Mouse (Mus musculus) midbrain, embryonic 14.5 days (tissue): ENCODE results near the gene Cdk9. TPM values are rescaled to one million over a fixed set of nuclear protein-coding genes. Genes with fewer than 3 reads are reported as not detected.
A peak's percentile ranks its signal among the peaks of the same experiment; 100 is the strongest.

Source experiments
- ATAC-seq: fragments of 200-750 bp; cut with Nextera tagmentation; 2 replicates; pipeline ENCODE4 v1.8.0; 2017; ENCODE audit warnings: moderate number of reproducible peaks, moderate library complexity; ENCODE audit not compliant: low FRiP score, low TSS enrichment
- DNase-seq: peaks from one replicate; pipeline ENCODE4 v3.0.0-alpha.2; 2015
- H3K27ac ChIP-seq: fragments of 300-500 bp; sonication (generic); replicated peaks from 2 replicates; pipeline ENCODE4 v1.5.1; 2014; ENCODE audit warnings: mild to moderate bottlenecking, low read depth, low read length, moderate library complexity
- H3K27me3 ChIP-seq: fragments of 300-500 bp; sonication (generic); 2 replicates; pipeline ENCODE4 v1.6.1; 2014; ENCODE audit warnings: low read length, control low read depth, mixed read lengths; ENCODE audit not compliant: control insufficient read depth, insufficient read depth
- H3K36me3 ChIP-seq: fragments of 300-500 bp; sonication (generic); 2 replicates; pipeline ENCODE4 v1.6.1; 2014; ENCODE audit warnings: low read length, control low read depth; ENCODE audit not compliant: control insufficient read depth, insufficient read depth
- H3K4me1 ChIP-seq: fragments of 300-500 bp; sonication (generic); 2 replicates; pipeline ENCODE4 v1.6.1; 2014; ENCODE audit warnings: mild to moderate bottlenecking, antibody characterized with exemption, low read length, control low read depth; ENCODE audit not compliant: control insufficient read depth, insufficient read depth
- H3K4me2 ChIP-seq: fragments of 300-500 bp; sonication (generic); 2 replicates; pipeline ENCODE4 v1.6.1; 2014; ENCODE audit warnings: mild to moderate bottlenecking, low read length, moderate library complexity
- H3K4me3 ChIP-seq: fragments of 300-500 bp; sonication (generic); replicated peaks from 2 replicates; pipeline ENCODE4 v1.5.1; 2014; ENCODE audit warnings: low read depth, low read length
- H3K9ac ChIP-seq: fragments of 300-500 bp; sonication (generic); replicated peaks from 2 replicates; pipeline ENCODE4 v1.6.1; 2014; ENCODE audit warnings: mild to moderate bottlenecking, low read length, moderate library complexity
- H3K9me3 ChIP-seq: fragments of 300-500 bp; sonication (generic); 2 replicates; pipeline ENCODE4 v1.6.1; 2016; ENCODE audit warnings: low read length, control low read depth, mixed read lengths; ENCODE audit not compliant: control insufficient read depth
- WGBS: fragments of 180-500 bp; shearing (Covaris S2); extraction: QIAGEN DNeasy Blood & Tissue Kit; methylation state at CpG from one replicate; pipeline ENCODE4 v1.1.7; 2014; 5-methylcytosine and 5-hydroxymethylcytosine counted together
- polyA plus RNA-seq: library from polyadenylated mRNA; unstranded; fragments of >200 nt; fragmentation: Nextera tagmentation; extraction: Ambion mirVana; gene quantifications from 2 replicates; pipeline ENCODE4 v1.2.1, GENCODE M21; 2014

Cdk9 gene
- polyA plus RNA-seq, 1 experiment from 2014 or later = 61.4 TPM

GRCm38 (mm10) chr2:32693282-32693681 is 19.6 kb downstream of the Cdk9 start:
- Histone ChIP-seq H3K9ac (peak overlapping the region; percentile 83), H3K27ac (no peak overlapping the region; the same call in 1 of the 2 replicates), H3K4me3 (peak overlapping the region; percentile 74), H3K27me3 (no peaks in the 10 kb centered on the region), H3K4me2 (peak overlapping the region; percentile 93), H3K9me3 (no peaks in the 10 kb centered on the region), H3K4me1 (peaks cover 9% of the 10 kb centered on the region), H3K36me3 (no peaks in the 10 kb centered on the region)
- 28% methylated on average over 7 of the region's 7 CpGs for WGBS
- DNase-seq (no peak), ATAC-seq (no peak)

- DNase-seq (no peak), ATAC-seq (no peak)
- Histone ChIP-seq H3K36me3 (peaks cover 6% of the 10 kb centered on the region; the same call in 1 of the 2 replicates), H3K4me3 (no peak overlapping the region), H3K4me1 (peaks cover 9% of the 10 kb centered on the region), H3K27ac (no peak overlapping the region), H3K9me3 (no peaks in the 10 kb centered on the region), H3K4me2 (no peak overlapping the region), H3K27me3 (no peaks in the 10 kb centered on the region), H3K9ac (no peak overlapping the region)
- 96% methylated on average over 14 of the region's 14 CpGs for WGBS
These were observed 20.4 kb downstream of the Cdk9 start for GRCm38 (mm10) chr2:32692496-32692895.

GRCm38 (mm10) chr2:32691041-32691440 is 21.8 kb downstream of the Cdk9 start:
- 84% methylated on average over 11 of the region's 11 CpGs for WGBS
- H3K36me3 ChIP-seq = peaks cover 19% of the 10 kb centered on the region
- H3K9me3 ChIP-seq = no peaks in the 10 kb centered on the region
- ATAC-seq (no peak), DNase-seq (no peak)
- H3K27ac ChIP-seq = no peak overlapping the region
- no peak overlapping the region for H3K4me3 ChIP-seq
- no peak overlapping the region for H3K4me2 ChIP-seq
- no peaks in the 10 kb centered on the region for H3K27me3 ChIP-seq
- peaks cover 9% of the 10 kb centered on the region for H3K4me1 ChIP-seq
- no peak overlapping the region for H3K9ac ChIP-seq

GRCm38 (mm10) chr2:32689420-32689819 is 23.5 kb downstream of the Cdk9 start:
- H3K27ac ChIP-seq = no peak overlapping the region
- H3K9ac ChIP-seq = no peak overlapping the region

GRCm38 (mm10) chr2:32687562-32687961 is 25.3 kb downstream of the Cdk9 start:
- Histone ChIP-seq H3K9me3 (no peaks in the 10 kb centered on the region), H3K27ac (no peak overlapping the region), H3K4me1 (no peaks in the 10 kb centered on the region; the same call in 1 of the 2 replicates), H3K9ac (no peak overlapping the region), H3K36me3 (peaks cover 53% of the 10 kb centered on the region), H3K4me2 (no peak overlapping the region), H3K27me3 (no peaks in the 10 kb centered on the region), H3K4me3 (no peak overlapping the region)
- WGBS = 93% methylated on average over 8 of the region's 8 CpGs
- ATAC-seq (no peak), DNase-seq (no peak)

More at GRCm38 (mm10) chr2:32689420-32689819, 23.5 kb downstream of the Cdk9 start:
- Histone ChIP-seq H3K36me3 (peaks cover 35% of the 10 kb centered on the region), H3K27me3 (no peaks in the 10 kb centered on the region), H3K4me1 (peaks cover 9% of the 10 kb centered on the region), H3K4me2 (no peak overlapping the region), H3K4me3 (no peak overlapping the region), H3K9me3 (no peaks in the 10 kb centered on the region)
- peak; percentile 91 for DNase-seq
- WGBS = 17% methylated on average over 5 of the region's 5 CpGs
- no peak for ATAC-seq

GRCm38 (mm10) chr2:32686640-32687039 is 26.2 kb downstream of the Cdk9 start:
- ATAC-seq (no peak), DNase-seq (no peak)
- Histone ChIP-seq H3K9ac (no peak overlapping the region), H3K4me3 (no peak overlapping the region), H3K4me2 (no peak overlapping the region), H3K36me3 (peaks cover 57% of the 10 kb centered on the region), H3K4me1 (no peaks in the 10 kb centered on the region), H3K9me3 (no peaks in the 10 kb centered on the region), H3K27ac (no peak overlapping the region), H3K27me3 (no peaks in the 10 kb centered on the region)
- WGBS = 95% methylated on average over 6 of the region's 6 CpGs

- Histone ChIP-seq H3K27me3 (no peaks in the 10 kb centered on the region), H3K4me3 (no peak overlapping the region), H3K9ac (no peak overlapping the region), H3K4me2 (no peak overlapping the region), H3K36me3 (peaks cover 57% of the 10 kb centered on the region), H3K9me3 (no peaks in the 10 kb centered on the region), H3K27ac (no peak overlapping the region), H3K4me1 (no peaks in the 10 kb centered on the region)
- WGBS = 97% methylated on average over 3 of the region's 3 CpGs
- ATAC-seq (no peak), DNase-seq (no peak)
These were observed 27.1 kb downstream of the Cdk9 start for GRCm38 (mm10) chr2:32685807-32686206.

- Histone ChIP-seq H3K9me3 (no peaks in the 10 kb centered on the region), H3K36me3 (peaks cover 57% of the 10 kb centered on the region), H3K4me2 (no peak overlapping the region), H3K9ac (no peak overlapping the region), H3K27me3 (no peaks in the 10 kb centered on the region), H3K4me1 (no peaks in the 10 kb centered on the region), H3K27ac (no peak overlapping the region), H3K4me3 (no peak overlapping the region)
- 95% methylated on average over 15 of the region's 15 CpGs for WGBS
- no peak for ATAC-seq
- no peak for DNase-seq
These were observed 28.0 kb downstream of the Cdk9 start for GRCm38 (mm10) chr2:32684681-32685428.

GRCm38 (mm10) chr2:32683701-32684100 is 29.2 kb downstream of the Cdk9 start:
- Histone ChIP-seq H3K9ac (no peak overlapping the region), H3K4me1 (no peaks in the 10 kb centered on the region), H3K36me3 (peaks cover 57% of the 10 kb centered on the region), H3K4me2 (no peak overlapping the region), H3K27ac (no peak overlapping the region), H3K9me3 (no peaks in the 10 kb centered on the region), H3K4me3 (no peak overlapping the region), H3K27me3 (no peaks in the 10 kb centered on the region)
- no peak for ATAC-seq
- no peak for DNase-seq
- 94% methylated on average over 10 of the region's 10 CpGs for WGBS
